Mouse (Mus musculus): Measurements from ENCODE around the gene Plppr1. TPM values are rescaled to one million over a fixed set of nuclear protein-coding genes. Genes with fewer than 3 reads are reported as not detected.

Gene Plppr1
- total and polyA plus RNA-seq, 2 experiments from 2014 or later: 41.0 to 54.6 TPM

GRCm38 (mm10) chr4:49050628-49051027 is 8.4 kb upstream of the Plppr1 start:
- H3K9ac ChIP-seq (replicated peaks; ENCODE audit: low read length, poor library complexity, severe bottlenecking): no peak overlapping the region

DNA sequence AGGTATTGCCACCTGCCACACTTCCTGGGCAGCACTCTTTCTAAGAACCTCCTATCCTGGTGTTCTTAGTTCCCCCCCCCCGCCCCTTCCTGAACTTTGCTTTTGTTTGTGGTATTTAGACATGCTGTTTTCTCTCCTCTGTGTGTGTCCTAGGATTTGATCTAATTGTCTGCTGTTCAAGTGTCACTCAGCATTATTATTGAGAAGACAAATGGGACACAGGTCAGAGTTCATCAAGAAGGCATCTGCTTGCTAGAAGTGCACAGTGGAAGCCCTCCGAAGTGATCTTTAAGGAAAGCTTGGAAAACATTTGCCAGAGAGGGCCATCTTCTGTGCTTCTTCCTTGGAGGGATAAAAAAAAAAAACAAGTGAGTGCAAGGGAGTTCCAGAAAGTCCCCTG is 1.2 kb upstream of the Plppr1 start:
- no peaks in the 10 kb centered on the region for H3K9me3 ChIP-seq (ENCODE audit: low read length)
- no peaks in the 10 kb centered on the region; the same call in 1 of the 2 replicates for H3K27me3 ChIP-seq (ENCODE audit: insufficient read depth, low read length)
- WGBS: 25% methylated on average over 2 of the region's 2 CpGs
- ATAC-seq (ENCODE audit: low FRiP score): no peak
- TF ChIP-seq CTCF (IDR thresholded peaks at IDR 0.05): no peak
- no peak overlapping the region for H3K4me3 ChIP-seq (ENCODE audit: low read depth, low read length)
- H3K4me1 ChIP-seq (ENCODE audit: insufficient read depth, low read length): peaks cover 11% of the 10 kb centered on the region; the same call in 1 of the 2 replicates
- DNase-seq (ENCODE audit: low spot score): no peak
- H3K27ac ChIP-seq (ENCODE audit: low read depth, low read length): no peak overlapping the region
- H3K36me3 ChIP-seq (ENCODE audit: insufficient read depth, low read length): no peaks in the 10 kb centered on the region
- no peak overlapping the region for H3K4me2 ChIP-seq (ENCODE audit: low read depth, low read length, poor library complexity, severe bottlenecking)
- H3K9ac ChIP-seq (replicated peaks; ENCODE audit: low read length, poor library complexity, severe bottlenecking): no peak overlapping the region

More at GRCm38 (mm10) chr4:49050628-49051027, 8.4 kb upstream of the Plppr1 start:
- ATAC-seq (ENCODE audit: low FRiP score): no peak
- no peaks in the 10 kb centered on the region for H3K9me3 ChIP-seq (ENCODE audit: low read length)
- DNase-seq (ENCODE audit: low spot score): no peak
- H3K27me3 ChIP-seq (ENCODE audit: insufficient read depth, low read length): no peaks in the 10 kb centered on the region
- H3K36me3 ChIP-seq (ENCODE audit: insufficient read depth, low read length): no peaks in the 10 kb centered on the region
- TF ChIP-seq CTCF (IDR thresholded peaks at IDR 0.05): no peak
- no peak overlapping the region for H3K27ac ChIP-seq (ENCODE audit: low read depth, low read length)
- no peak overlapping the region for H3K4me3 ChIP-seq (ENCODE audit: low read depth, low read length)
- H3K4me1 ChIP-seq (ENCODE audit: insufficient read depth, low read length): no peaks in the 10 kb centered on the region
- no peak overlapping the region for H3K4me2 ChIP-seq (ENCODE audit: low read depth, low read length, poor library complexity, severe bottlenecking)
- 54% methylated on average over 1 of the region's 1 CpGs for WGBS

GRCm38 (mm10) chr4:49058557-49058956 is 516 bp upstream of the Plppr1 start:
- H3K4me1 ChIP-seq (ENCODE audit: insufficient read depth, low read length): peaks cover 13% of the 10 kb centered on the region; the same call in 1 of the 2 replicates
- 3% methylated on average over 7 of the region's 7 CpGs for WGBS

DNA sequence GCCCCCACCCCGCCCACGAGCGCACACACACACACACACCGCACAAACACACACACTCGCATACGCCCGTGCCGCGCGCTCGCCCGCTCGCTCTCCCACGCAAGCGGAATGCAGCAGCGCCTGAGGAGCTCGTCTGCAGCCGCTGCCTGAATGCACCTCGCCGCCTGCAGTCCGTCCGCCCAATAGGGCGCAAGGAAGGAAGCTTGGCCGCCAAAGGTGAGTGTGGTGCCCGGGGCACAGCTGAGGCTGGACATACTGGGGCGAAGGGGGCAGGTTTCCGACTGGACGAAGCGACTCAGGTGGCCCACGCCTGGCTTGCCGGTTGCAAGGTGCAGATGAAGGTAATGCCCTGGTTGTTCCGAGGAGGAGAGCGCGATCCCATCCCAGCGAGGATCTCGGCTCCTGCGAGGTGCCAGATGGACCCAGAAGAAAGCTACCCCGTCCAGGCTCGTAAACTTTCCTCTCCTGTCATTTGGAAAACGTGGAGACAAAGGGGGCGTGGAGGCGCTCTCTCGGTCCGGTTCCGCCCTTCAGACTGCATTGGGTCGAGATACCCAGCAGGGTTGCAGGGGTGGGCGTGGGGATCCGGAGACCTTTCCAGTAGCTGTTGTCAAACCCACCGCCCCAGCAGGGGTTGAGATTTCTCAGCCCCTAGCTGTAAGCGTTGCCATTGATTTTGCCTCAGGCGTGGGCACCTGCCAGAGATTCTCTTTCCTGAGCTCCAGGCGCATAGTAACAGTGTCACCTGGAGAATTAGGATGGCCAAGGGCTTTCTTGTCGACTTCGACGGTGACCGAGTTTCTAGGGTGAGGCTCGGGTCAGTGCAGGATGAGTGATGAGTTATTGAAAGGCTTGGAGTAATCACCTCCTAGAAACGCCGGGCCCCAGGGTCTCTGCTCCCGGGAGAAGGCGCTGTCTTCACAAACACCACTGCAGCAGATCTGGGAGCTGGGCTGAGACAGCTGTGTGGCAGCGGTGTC is 619 bp downstream of the Plppr1 start:
- DNase-seq (ENCODE audit: low spot score) (peak; percentile 56), ATAC-seq (ENCODE audit: low FRiP score) (peak; percentile 85)
- peaks cover 13% of the 10 kb centered on the region; the same call in 1 of the 2 replicates for H3K4me1 ChIP-seq (ENCODE audit: insufficient read depth, low read length)
- peak overlapping the region; percentile 82 for H3K27ac ChIP-seq (ENCODE audit: low read depth, low read length)
- no peaks in the 10 kb centered on the region for H3K36me3 ChIP-seq (ENCODE audit: insufficient read depth, low read length)
- under 1% methylated on average over 62 of the region's 62 CpGs for WGBS
- H3K9ac ChIP-seq (replicated peaks; ENCODE audit: low read length, poor library complexity, severe bottlenecking): peak overlapping the region; percentile 83
- peak overlapping the region; percentile 78 for H3K4me3 ChIP-seq (ENCODE audit: low read depth, low read length)
- H3K27me3 ChIP-seq (ENCODE audit: insufficient read depth, low read length): no peaks in the 10 kb centered on the region; the same call in 1 of the 2 replicates
- peak; percentile 31 for TF ChIP-seq CTCF (IDR thresholded peaks at IDR 0.05)
- peak overlapping the region; percentile 79 for H3K4me2 ChIP-seq (ENCODE audit: low read depth, low read length, poor library complexity, severe bottlenecking)
- no peaks in the 10 kb centered on the region for H3K9me3 ChIP-seq (ENCODE audit: low read length)

More at GRCm38 (mm10) chr4:49058557-49058956, 516 bp upstream of the Plppr1 start:
- TF ChIP-seq CTCF (IDR thresholded peaks at IDR 0.05): no peak
- peak overlapping the region; percentile 78 for H3K4me3 ChIP-seq (ENCODE audit: low read depth, low read length)
- H3K9me3 ChIP-seq (ENCODE audit: low read length): no peaks in the 10 kb centered on the region
- peak overlapping the region; percentile 82 for H3K27ac ChIP-seq (ENCODE audit: low read depth, low read length)
- no peaks in the 10 kb centered on the region for H3K36me3 ChIP-seq (ENCODE audit: insufficient read depth, low read length)
- peak overlapping the region; percentile 79 for H3K4me2 ChIP-seq (ENCODE audit: low read depth, low read length, poor library complexity, severe bottlenecking)
- peak; percentile 12; the same call in 1 of the 2 replicates for ATAC-seq (ENCODE audit: low FRiP score)
- no peaks in the 10 kb centered on the region; the same call in 1 of the 2 replicates for H3K27me3 ChIP-seq (ENCODE audit: insufficient read depth, low read length)
- H3K9ac ChIP-seq (replicated peaks; ENCODE audit: low read length, poor library complexity, severe bottlenecking): peak overlapping the region; percentile 83
- DNase-seq (ENCODE audit: low spot score): peak; percentile 16

- Histone ChIP-seq H3K4me1 (ENCODE audit: insufficient read depth, low read length) (no peaks in the 10 kb centered on the region), H3K4me3 (ENCODE audit: low read depth, low read length) (no peak overlapping the region), H3K4me2 (ENCODE audit: low read depth, low read length, poor library complexity, severe bottlenecking) (no peak overlapping the region), H3K9ac (replicated peaks; ENCODE audit: low read length, poor library complexity, severe bottlenecking) (no peak overlapping the region), H3K27ac (ENCODE audit: low read depth, low read length) (no peak overlapping the region), H3K27me3 (ENCODE audit: insufficient read depth, low read length) (no peaks in the 10 kb centered on the region), H3K9me3 (ENCODE audit: low read length) (no peaks in the 10 kb centered on the region), H3K36me3 (ENCODE audit: insufficient read depth, low read length) (no peaks in the 10 kb centered on the region)
- ATAC-seq (ENCODE audit: low FRiP score): no peak
- no peak for TF ChIP-seq CTCF (IDR thresholded peaks at IDR 0.05)
- WGBS: 37% methylated on average over 4 of the region's 4 CpGs
- DNase-seq (ENCODE audit: low spot score): no peak
Observed at GRCm38 (mm10) chr4:49069471-49069870, 10.4 kb downstream of the Plppr1 start.

DNA sequence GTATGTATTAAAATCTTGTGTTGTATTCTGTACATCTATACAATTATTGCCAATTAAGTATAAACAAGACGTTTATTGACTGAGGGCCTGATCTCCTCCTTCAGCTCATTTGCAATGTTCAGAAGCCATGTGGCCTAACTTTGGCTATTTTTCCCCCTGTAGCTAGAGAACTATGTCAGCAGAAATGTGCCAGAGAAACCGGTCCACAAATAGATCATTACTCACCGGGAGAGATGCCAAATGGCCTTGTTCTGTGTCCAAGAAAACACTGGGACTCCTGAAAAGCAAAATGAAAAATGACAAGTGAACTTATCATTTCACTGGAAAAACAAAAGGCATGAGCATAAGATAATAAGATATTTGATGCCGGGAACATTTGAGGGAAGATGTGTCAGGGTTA is 13.8 kb downstream of the Plppr1 start:
- Histone ChIP-seq H3K4me1 (ENCODE audit: insufficient read depth, low read length) (no peaks in the 10 kb centered on the region), H3K4me3 (ENCODE audit: low read depth, low read length) (no peak overlapping the region), H3K27ac (ENCODE audit: low read depth, low read length) (no peak overlapping the region), H3K36me3 (ENCODE audit: insufficient read depth, low read length) (no peaks in the 10 kb centered on the region), H3K4me2 (ENCODE audit: low read depth, low read length, poor library complexity, severe bottlenecking) (no peak overlapping the region), H3K9ac (replicated peaks; ENCODE audit: low read length, poor library complexity, severe bottlenecking) (no peak overlapping the region), H3K27me3 (ENCODE audit: insufficient read depth, low read length) (no peaks in the 10 kb centered on the region), H3K9me3 (ENCODE audit: low read length) (no peaks in the 10 kb centered on the region)
- TF ChIP-seq CTCF (IDR thresholded peaks at IDR 0.05): no peak
- DNase-seq (ENCODE audit: low spot score) (peak; percentile 89), ATAC-seq (ENCODE audit: low FRiP score) (no peak)
- WGBS: 73% methylated on average over 4 of the region's 4 CpGs
